8 mouse cellular contexts compared by ENCODE assay signal in genomic region chr5:118355691-118356337, GRCm38 (mm10).
DNase-seq lines count a peak whose midpoint lies in the region; ATAC-seq and TF ChIP-seq lines count a peak whose summit lies in the region.

No protein-coding gene starts in this region.

- peaks cover 5 to 23% of the 10 kb centered on the region in 2 experiments for H3K4me1 ChIP-seq in ES-E14 (ENCODE audit: control insufficient read depth in 2 of 2, insufficient read depth in 2 of 2, low read length in 2 of 2, poor library complexity in 1 of 2)
- H3K4me1 ChIP-seq in forebrain, embryonic 15.5 days, result peaks cover 22% of the 10 kb centered on the region
- H3K4me1 ChIP-seq in limb, embryonic 13.5 days, result peaks cover 48% of the 10 kb centered on the region

- H3K36me3 ChIP-seq in ES-E14 (ENCODE audit: control insufficient read depth, insufficient read depth, low read length, poor library complexity, severe bottlenecking), result no peaks in the 10 kb centered on the region
- no peaks in the 10 kb centered on the region for H3K36me3 ChIP-seq in forebrain, embryonic 15.5 days
- H3K36me3 ChIP-seq in limb, embryonic 13.5 days, result no peaks in the 10 kb centered on the region

- no peak for ATAC-seq in cerebellum, adult (ENCODE audit: insufficient number of reproducible peaks, low FRiP score, low TSS enrichment)
- 0 out of 2 replicates have a peak, but pooled peaks have one; percentile 57 for ATAC-seq in forebrain, embryonic 15.5 days (replicated peaks)
- ATAC-seq in limb, embryonic 13.5 days (ENCODE audit: low FRiP score, low read depth), result peak; percentile 82

- DNase-seq in cerebellum, postnatal 10 days, result peak; percentile 73 to 74
- DNase-seq in ES-E14 (ENCODE audit: low read depth, low spot score), result no peak
- DNase-seq in gastrocnemius, adult 8-10 months (ENCODE audit: low spot score in 2 of 2), result no peak
- no peak for DNase-seq in cerebellum, adult 11-12 months
- DNase-seq in thymus, postnatal 10 days (ENCODE audit: low spot score in 2 of 2), result no peak

- no peaks in the 10 kb centered on the region for H3K27me3 ChIP-seq in forebrain, embryonic 15.5 days
- no peaks in the 10 kb centered on the region for H3K27me3 ChIP-seq in limb, embryonic 13.5 days

- H3K4me2 ChIP-seq in forebrain, embryonic 15.5 days (replicated peaks), result no peak overlapping the region
- H3K4me2 ChIP-seq in limb, embryonic 13.5 days (replicated peaks), result peak overlapping the region; percentile 37

- WGBS in forebrain, embryonic 15.5 days, result 30% methylated on average over 11 of the region's 11 CpGs
- WGBS in limb, embryonic 13.5 days, result 17% methylated on average over 11 of the region's 11 CpGs

- H3K4me3 ChIP-seq in ES-E14 (ENCODE audit: insufficient read depth in 1 of 2, low read depth in 1 of 2, low read length in 2 of 2, poor library complexity in 1 of 2, severe bottlenecking in 1 of 2), result no peak overlapping the region
- H3K4me3 ChIP-seq in forebrain, embryonic 15.5 days, result no peak overlapping the region
- no peak overlapping the region for H3K4me3 ChIP-seq in limb, embryonic 13.5 days

- in situ Hi-C loops in ES-E14 (cut with MboI; ENCODE audit: low sequenced_read_pairs in 2 of 2, unreplicated experiment in 2 of 2), result no loop called here

- no peak overlapping the region for H3K27ac ChIP-seq in ES-E14 (ENCODE audit: insufficient read depth, low read depth, low read length, poor library complexity, severe bottlenecking)
- H3K27ac ChIP-seq in forebrain, embryonic 15.5 days (replicated peaks), result peak overlapping the region; percentile 69
- peak overlapping the region; percentile 91 for H3K27ac ChIP-seq in limb, embryonic 13.5 days

- 0 out of 2 replicates have a peak overlapping the region, but pooled peaks have one; percentile 21 for H3K9ac ChIP-seq in ES-E14 (ENCODE audit: insufficient read depth, low read depth, low read length, poor library complexity, severe bottlenecking)
- H3K9ac ChIP-seq in forebrain, embryonic 15.5 days (replicated peaks), result no peak overlapping the region
- no peak overlapping the region for H3K9ac ChIP-seq in limb, embryonic 13.5 days

- H3K9me3 ChIP-seq in ES-E14 (ENCODE audit: control insufficient read depth, insufficient read depth, low read depth, low read length), result no peaks in the 10 kb centered on the region
- no peaks in the 10 kb centered on the region for H3K9me3 ChIP-seq in forebrain, embryonic 15.5 days
- H3K9me3 ChIP-seq in limb, embryonic 13.5 days, result peaks cover 4% of the 10 kb centered on the region; the same call in 1 of the 2 replicates

TF ChIP-seq in ES-E14, 5 proteins besides CTCF, POLR2A, EP300 and RAD21:
- TF ChIP-seq HCFC1 (IDR thresholded peaks at IDR 0.05; ENCODE audit: borderline replicate concordance, insufficient read depth, low read length), result no peak

Comparison
In these comparisons a context has a peak if more than half of its experiments do, and no peak if none do; other contexts are left out.
1. DNase-seq: peak in cerebellum, postnatal 10 days (2 of 2); none in ES-E14 (single experiment), gastrocnemius, adult 8-10 months (0 of 2), cerebellum, adult 11-12 months (single experiment) and thymus, postnatal 10 days (0 of 2).